Mouse (Mus musculus) embryonic facial prominence, embryonic 10.5 days (tissue): ENCODE data around the gene Pla2g12a. TPM values are rescaled to one million over a fixed set of nuclear protein-coding genes. Genes with fewer than 3 reads are reported as not detected.

Source experiments
- DNase-seq: peaks from one replicate; pipeline ENCODE4 v3.0.0-alpha.2; 2017; ENCODE audit warnings: low spot score
- H3K27ac ChIP-seq: fragments of 300-500 bp; sonication (generic); replicated peaks from 2 replicates; pipeline ENCODE4 v1.5.1; 2016; ENCODE audit warnings: mild to moderate bottlenecking
- H3K27me3 ChIP-seq: fragments of 300-500 bp; sonication (generic); replicated peaks from 2 replicates; pipeline ENCODE4 v1.6.1; 2016; ENCODE audit warnings: low read depth, mild to moderate bottlenecking; ENCODE audit not compliant: poor library complexity, severe bottlenecking
- H3K36me3 ChIP-seq: fragments of 300-500 bp; sonication (generic); replicated peaks from 2 replicates; pipeline ENCODE4 v1.6.1; 2016; ENCODE audit warnings: mild to moderate bottlenecking, moderate library complexity
- H3K4me1 ChIP-seq: fragments of 300-500 bp; sonication (generic); 2 replicates; pipeline ENCODE4 v1.6.1; 2016
- H3K4me3 ChIP-seq: fragments of 300-500 bp; sonication (generic); 2 replicates; pipeline ENCODE4 v1.5.1; 2016; ENCODE audit warnings: mild to moderate bottlenecking, moderate library complexity
- H3K9me3 ChIP-seq: fragments of 300-500 bp; sonication (generic); 2 replicates; pipeline ENCODE4 v1.6.1; 2016; ENCODE audit warnings: mild to moderate bottlenecking
- WGBS: fragments of 180-500 bp; shearing (Covaris S2); methylation state at CpG from one replicate; pipeline ENCODE4 v1.1.7; 2016; 5-methylcytosine and 5-hydroxymethylcytosine counted together
- polyA plus RNA-seq: library from polyadenylated mRNA; unstranded; fragments of >200 nt; fragmentation: Nextera tagmentation; extraction: Ambion mirVana; gene quantifications from 2 replicates; pipeline ENCODE4 v1.2.1, GENCODE M21; 2016

Gene Pla2g12a
- polyA plus RNA-seq, 1 experiment from 2014 or later: 25.5 TPM

- peak overlapping the region; percentile 69 for H3K4me3 ChIP-seq
- H3K27ac ChIP-seq: peak overlapping the region; percentile 89
- H3K36me3 ChIP-seq: no peaks in the 10 kb centered on the region
- H3K9me3 ChIP-seq: no peaks in the 10 kb centered on the region
- under 1% methylated on average over 25 of the region's 25 CpGs for WGBS
- H3K27me3 ChIP-seq: peaks cover 8% of the 10 kb centered on the region; the same call in 1 of the 2 replicates
- DNase-seq: peak; percentile 64
- H3K4me1 ChIP-seq: peaks cover 21% of the 10 kb centered on the region
Measured at GRCm38 (mm10) chr3:129879131-129879757, 838 bp downstream of the Pla2g12a start.

GRCm38 (mm10) chr3:129879913-129880312, 1.5 kb downstream of the Pla2g12a start:
- Histone ChIP-seq H3K27me3 (peaks cover 8% of the 10 kb centered on the region; the same call in 1 of the 2 replicates), H3K27ac (no peak overlapping the region), H3K4me3 (peak overlapping the region; percentile 69), H3K4me1 (peaks cover 21% of the 10 kb centered on the region), H3K36me3 (no peaks in the 10 kb centered on the region), H3K9me3 (no peaks in the 10 kb centered on the region)
- WGBS: 81% methylated on average over 2 of the region's 2 CpGs
- no peak for DNase-seq

GRCm38 (mm10) chr3:129880925-129881593, 2.7 kb downstream of the Pla2g12a start:
- H3K4me1 ChIP-seq: peaks cover 21% of the 10 kb centered on the region
- H3K4me3 ChIP-seq: no peak overlapping the region
- no peaks in the 10 kb centered on the region for H3K36me3 ChIP-seq
- WGBS: 71% methylated on average over 8 of the region's 8 CpGs
- H3K27ac ChIP-seq: no peak overlapping the region
- DNase-seq: no peak
- peaks cover 8% of the 10 kb centered on the region; the same call in 1 of the 2 replicates for H3K27me3 ChIP-seq
- H3K9me3 ChIP-seq: no peaks in the 10 kb centered on the region

- DNase-seq: no peak
- Histone ChIP-seq H3K4me1 (0 out of 2 replicates have a peak, but pooled peaks cover 5% of the 10 kb centered on the region), H3K4me3 (no peak overlapping the region), H3K27me3 (no peaks in the 10 kb centered on the region), H3K27ac (no peak overlapping the region), H3K36me3 (peaks cover 6% of the 10 kb centered on the region; the same call in 1 of the 2 replicates), H3K9me3 (no peaks in the 10 kb centered on the region)
- 92% methylated on average over 9 of the region's 9 CpGs for WGBS
Measured at GRCm38 (mm10) chr3:129885577-129885976, 7.2 kb downstream of the Pla2g12a start.

- Histone ChIP-seq H3K9me3 (no peaks in the 10 kb centered on the region), H3K4me1 (no peaks in the 10 kb centered on the region), H3K4me3 (no peak overlapping the region), H3K27ac (no peak overlapping the region), H3K36me3 (peaks cover 14% of the 10 kb centered on the region; the same call in 1 of the 2 replicates), H3K27me3 (no peaks in the 10 kb centered on the region)
- DNase-seq: no peak
- WGBS: 76% methylated on average over 5 of the region's 5 CpGs
Measured at GRCm38 (mm10) chr3:129886430-129886829, 8.0 kb downstream of the Pla2g12a start.

GRCm38 (mm10) chr3:129887779-129888517, 9.5 kb downstream of the Pla2g12a start:
- DNase-seq: no peak

GRCm38 (mm10) chr3:129892003-129892402, 13.6 kb downstream of the Pla2g12a start:
- Histone ChIP-seq H3K9me3 (no peaks in the 10 kb centered on the region), H3K27me3 (no peaks in the 10 kb centered on the region), H3K4me1 (no peaks in the 10 kb centered on the region), H3K36me3 (peaks cover 29% of the 10 kb centered on the region), H3K4me3 (no peak overlapping the region), H3K27ac (no peak overlapping the region)
- DNase-seq: no peak
- 84% methylated on average over 5 of the region's 5 CpGs for WGBS

More at GRCm38 (mm10) chr3:129887779-129888517, 9.5 kb downstream of the Pla2g12a start:
- H3K4me3 ChIP-seq: no peak overlapping the region
- WGBS: 87% methylated on average over 13 of the region's 13 CpGs
- no peak overlapping the region for H3K27ac ChIP-seq
- H3K9me3 ChIP-seq: no peaks in the 10 kb centered on the region
- no peaks in the 10 kb centered on the region for H3K27me3 ChIP-seq
- H3K36me3 ChIP-seq: peaks cover 23% of the 10 kb centered on the region; the same call in 1 of the 2 replicates
- H3K4me1 ChIP-seq: no peaks in the 10 kb centered on the region

- Histone ChIP-seq H3K4me3 (no peak overlapping the region), H3K9me3 (no peaks in the 10 kb centered on the region), H3K27ac (no peak overlapping the region), H3K4me1 (no peaks in the 10 kb centered on the region), H3K27me3 (no peaks in the 10 kb centered on the region), H3K36me3 (peaks cover 29% of the 10 kb centered on the region)
- 93% methylated on average over 3 of the region's 3 CpGs for WGBS
- no peak for DNase-seq
Measured at GRCm38 (mm10) chr3:129893143-129893542, 14.7 kb downstream of the Pla2g12a start.

GRCm38 (mm10) chr3:129896591-129896990, 18.2 kb downstream of the Pla2g12a start:
- DNase-seq: no peak
- H3K27me3 ChIP-seq: no peaks in the 10 kb centered on the region
- H3K36me3 ChIP-seq: peaks cover 15% of the 10 kb centered on the region
- no peak overlapping the region for H3K4me3 ChIP-seq
- H3K9me3 ChIP-seq: no peaks in the 10 kb centered on the region
- H3K27ac ChIP-seq: no peak overlapping the region
- 75% methylated on average over 6 of the region's 6 CpGs for WGBS
- H3K4me1 ChIP-seq: peaks cover 7% of the 10 kb centered on the region

GRCm38 (mm10) chr3:129898886-129899285, 20.5 kb downstream of the Pla2g12a start:
- Histone ChIP-seq H3K4me1 (peaks cover 22% of the 10 kb centered on the region), H3K9me3 (no peaks in the 10 kb centered on the region), H3K27me3 (no peaks in the 10 kb centered on the region), H3K27ac (no peak overlapping the region), H3K4me3 (no peak overlapping the region), H3K36me3 (peaks cover 3% of the 10 kb centered on the region; the same call in 1 of the 2 replicates)
- DNase-seq: no peak
- 62% methylated on average over 4 of the region's 4 CpGs for WGBS

- peaks cover 14% of the 10 kb centered on the region for H3K36me3 ChIP-seq
- H3K4me3 ChIP-seq: peak within 1 kb of the TSS; percentile 75
- peaks cover 22% of the 10 kb centered on the region for H3K4me1 ChIP-seq
- peak; percentile 92 for DNase-seq
- H3K27me3 ChIP-seq: no peaks in the 10 kb centered on the region
- no peaks in the 10 kb centered on the region for H3K9me3 ChIP-seq
- under 1% methylated on average over 34 of the region's 34 CpGs for WGBS
- peak within 1 kb of the TSS; percentile 91 for H3K27ac ChIP-seq
Measured at GRCm38 (mm10) chr3:129901271-129901809, 22.9 kb downstream of the Pla2g12a start, which contains the start of gene Casp6. Gene Casp6 (plus strand): TSS chr3:129901425.

GRCm38 (mm10) chr3:129903369-129903768, 25.0 kb downstream of the Pla2g12a start:
- Histone ChIP-seq H3K27ac (no peak overlapping the region), H3K9me3 (no peaks in the 10 kb centered on the region), H3K4me1 (peaks cover 22% of the 10 kb centered on the region), H3K27me3 (no peaks in the 10 kb centered on the region), H3K4me3 (no peak overlapping the region), H3K36me3 (peaks cover 33% of the 10 kb centered on the region)
- DNase-seq: no peak
- WGBS: 92% methylated on average over 3 of the region's 3 CpGs
